Mouse (Mus musculus): ENCODE results near the gene Igfbp7. TPM values are rescaled to one million over a fixed set of nuclear protein-coding genes. Genes with fewer than 3 reads are reported as not detected.
A peak's percentile ranks its signal among the peaks of the same experiment; 100 is the strongest.

Igfbp7 gene
- polyA plus RNA-seq, 1 experiment from 2014 or later: 19.4 TPM

DNA sequence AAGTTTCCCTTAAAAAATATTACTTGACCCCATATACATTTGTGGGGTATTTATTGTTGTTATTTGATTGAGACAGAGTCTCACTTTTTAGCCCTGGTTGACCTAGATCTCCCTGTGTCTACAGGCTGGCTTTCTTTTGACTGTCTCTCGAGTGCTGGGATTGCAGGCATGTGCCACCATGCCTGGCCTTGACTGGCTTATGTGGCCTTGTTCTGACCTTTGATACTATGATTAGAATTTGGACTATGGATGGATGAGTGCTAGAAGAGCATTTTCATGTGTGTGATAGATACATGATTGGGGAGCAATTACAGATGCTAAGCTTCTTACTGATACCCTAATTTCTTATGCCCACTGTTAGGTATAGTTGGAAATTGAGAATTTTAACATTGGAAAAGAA, 82.9 kb downstream of the Igfbp7 start:
- 88% methylated on average over 1 of the region's 1 CpGs for WGBS
- no peak overlapping the region for H3K4me2 ChIP-seq (ENCODE audit: low read depth)
- no peak overlapping the region for H3K27ac ChIP-seq (ENCODE audit: low read depth, low read length)
- H3K9me3 ChIP-seq (ENCODE audit: control insufficient read depth, low read length): no peaks in the 10 kb centered on the region
- no peaks in the 10 kb centered on the region for H3K27me3 ChIP-seq (ENCODE audit: control insufficient read depth, insufficient read depth, low read length)
- no peak overlapping the region for H3K9ac ChIP-seq (ENCODE audit: low read length)
- ATAC-seq (ENCODE audit: insufficient read depth, low FRiP score, low TSS enrichment) (no peak), DNase-seq (ENCODE audit: low spot score) (no peak)
- peaks cover 24% of the 10 kb centered on the region for H3K36me3 ChIP-seq (ENCODE audit: control insufficient read depth, insufficient read depth, low read length)
- no peaks in the 10 kb centered on the region for H3K4me1 ChIP-seq (ENCODE audit: control insufficient read depth, insufficient read depth, low read length)
- H3K4me3 ChIP-seq (ENCODE audit: low read depth, low read length): no peak overlapping the region

DNA sequence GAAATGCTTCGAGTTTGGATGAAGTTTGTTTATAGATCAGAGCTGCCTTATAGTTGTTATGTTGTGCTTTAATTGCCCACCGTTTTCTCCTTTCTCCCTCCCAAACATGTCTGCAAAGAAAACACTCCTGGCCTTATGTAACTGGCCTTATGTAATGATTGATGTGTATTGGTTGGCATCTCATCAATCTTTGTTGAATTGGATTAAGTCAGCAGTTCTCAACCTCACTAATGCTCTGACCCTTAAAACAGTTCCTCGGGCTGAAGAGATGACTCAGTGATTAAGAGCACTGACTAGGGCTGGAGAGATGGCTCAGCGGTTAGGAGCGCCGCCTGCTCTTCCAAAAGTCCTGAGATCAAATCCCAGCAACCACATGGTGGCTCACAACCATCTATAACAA, 92.9 kb downstream of the Igfbp7 start:
- Histone ChIP-seq H3K9ac (ENCODE audit: low read length) (no peak overlapping the region), H3K4me2 (ENCODE audit: low read depth) (no peak overlapping the region), H3K36me3 (ENCODE audit: control insufficient read depth, insufficient read depth, low read length) (peaks cover 5% of the 10 kb centered on the region), H3K27me3 (ENCODE audit: control insufficient read depth, insufficient read depth, low read length) (no peaks in the 10 kb centered on the region), H3K27ac (ENCODE audit: low read depth, low read length) (no peak overlapping the region), H3K9me3 (ENCODE audit: control insufficient read depth, low read length) (no peaks in the 10 kb centered on the region), H3K4me3 (ENCODE audit: low read depth, low read length) (no peak overlapping the region), H3K4me1 (ENCODE audit: control insufficient read depth, insufficient read depth, low read length) (peaks cover 4% of the 10 kb centered on the region; the same call in 1 of the 2 replicates)
- WGBS: 95% methylated on average over 6 of the region's 6 CpGs
- DNase-seq (ENCODE audit: low spot score): no peak
- ATAC-seq (ENCODE audit: insufficient read depth, low FRiP score, low TSS enrichment): no peak

- peaks cover 5% of the 10 kb centered on the region; the same call in 1 of the 2 replicates for H3K36me3 ChIP-seq (ENCODE audit: control insufficient read depth, insufficient read depth, low read length)
Observed at GRCm38 (mm10) chr5:77314206-77314605, 93.6 kb downstream of the Igfbp7 start.

GRCm38 (mm10) chr5:77309924-77310772, 97.7 kb downstream of the Igfbp7 start, which contains the start of the genes Noa1 and Polr2b:
Gene Noa1 (minus strand): TSS chr5:77310084.
Gene Polr2b (plus strand): TSS chr5:77310147.
- no peaks in the 10 kb centered on the region for H3K9me3 ChIP-seq (ENCODE audit: control insufficient read depth, low read length)
- H3K4me3 ChIP-seq (ENCODE audit: low read depth, low read length): peak within 1 kb of the TSS; percentile 89
- DNase-seq (ENCODE audit: low spot score) (peak; percentile 98), ATAC-seq (ENCODE audit: insufficient read depth, low FRiP score, low TSS enrichment) (peak; percentile 96)
- no peaks in the 10 kb centered on the region for H3K27me3 ChIP-seq (ENCODE audit: control insufficient read depth, insufficient read depth, low read length)
- peaks cover 15% of the 10 kb centered on the region for H3K4me1 ChIP-seq (ENCODE audit: control insufficient read depth, insufficient read depth, low read length)
- H3K9ac ChIP-seq (ENCODE audit: low read length): peak within 1 kb of the TSS; percentile 79
- under 1% methylated on average over 85 of the region's 85 CpGs for WGBS
- peak within 1 kb of the TSS; percentile 100 for H3K4me2 ChIP-seq (ENCODE audit: low read depth)
- peak within 1 kb of the TSS; percentile 85 for H3K27ac ChIP-seq (ENCODE audit: low read depth, low read length)
- H3K36me3 ChIP-seq (ENCODE audit: control insufficient read depth, insufficient read depth, low read length): peaks cover 6% of the 10 kb centered on the region; the same call in 1 of the 2 replicates

More at GRCm38 (mm10) chr5:77314206-77314605, 93.6 kb downstream of the Igfbp7 start:
- DNase-seq (ENCODE audit: low spot score) (no peak), ATAC-seq (ENCODE audit: insufficient read depth, low FRiP score, low TSS enrichment) (no peak)
- 96% methylated on average over 4 of the region's 4 CpGs for WGBS
- Histone ChIP-seq H3K4me3 (ENCODE audit: low read depth, low read length) (no peak overlapping the region), H3K27ac (ENCODE audit: low read depth, low read length) (no peak overlapping the region), H3K27me3 (ENCODE audit: control insufficient read depth, insufficient read depth, low read length) (no peaks in the 10 kb centered on the region), H3K9ac (ENCODE audit: low read length) (no peak overlapping the region), H3K4me1 (ENCODE audit: control insufficient read depth, insufficient read depth, low read length) (peaks cover 4% of the 10 kb centered on the region; the same call in 1 of the 2 replicates), H3K9me3 (ENCODE audit: control insufficient read depth, low read length) (no peaks in the 10 kb centered on the region), H3K4me2 (ENCODE audit: low read depth) (no peak overlapping the region)

GRCm38 (mm10) chr5:77309051-77309906, 98.6 kb downstream of the Igfbp7 start:
- Histone ChIP-seq H3K4me2 (ENCODE audit: low read depth) (peak overlapping the region; percentile 100), H3K27ac (ENCODE audit: low read depth, low read length) (peak overlapping the region; percentile 85), H3K27me3 (ENCODE audit: control insufficient read depth, insufficient read depth, low read length) (no peaks in the 10 kb centered on the region), H3K9me3 (ENCODE audit: control insufficient read depth, low read length) (no peaks in the 10 kb centered on the region), H3K4me3 (ENCODE audit: low read depth, low read length) (peak overlapping the region; percentile 89), H3K4me1 (ENCODE audit: control insufficient read depth, insufficient read depth, low read length) (peaks cover 15% of the 10 kb centered on the region), H3K36me3 (ENCODE audit: control insufficient read depth, insufficient read depth, low read length) (peaks cover 6% of the 10 kb centered on the region), H3K9ac (ENCODE audit: low read length) (peak overlapping the region; percentile 79)
- DNase-seq (ENCODE audit: low spot score): peak; percentile 55
- ATAC-seq (ENCODE audit: insufficient read depth, low FRiP score, low TSS enrichment): peak; percentile 6; the same call in 1 of the 2 replicates
- under 1% methylated on average over 72 of the region's 76 CpGs for WGBS

DNA sequence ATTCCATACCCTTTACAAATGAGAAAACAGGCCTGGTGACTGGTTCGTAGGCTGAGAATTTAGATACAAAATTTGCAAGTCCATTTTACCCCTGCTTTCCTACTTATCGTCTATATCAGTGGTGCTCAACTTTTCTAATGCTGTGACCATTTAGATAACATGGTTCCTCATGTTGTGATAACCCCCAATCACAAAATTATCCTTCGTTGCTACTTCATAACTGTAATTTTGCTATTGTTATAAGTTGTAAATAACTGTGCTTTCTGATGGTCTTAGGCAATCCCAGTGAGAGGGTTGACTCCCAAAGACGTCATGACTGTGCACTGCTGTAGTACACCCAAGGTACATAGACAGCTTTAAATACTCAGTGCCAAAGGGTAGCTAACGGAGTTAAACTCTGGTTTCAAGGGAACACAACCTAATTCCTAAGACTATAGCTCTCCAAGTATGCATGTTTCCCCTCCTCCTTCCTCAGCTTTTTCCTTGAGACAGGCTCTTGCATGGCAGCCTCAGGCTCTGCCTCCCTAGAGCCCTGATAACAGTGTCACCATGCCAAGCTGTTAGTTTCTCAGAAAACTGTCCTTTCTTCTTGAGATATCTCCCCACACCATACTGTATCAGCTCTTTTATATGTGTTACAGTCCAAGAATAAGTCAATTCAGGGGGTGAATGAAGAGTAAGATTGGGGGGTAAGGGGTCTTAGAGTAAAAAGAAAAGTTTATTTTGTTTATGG, 99.9 kb downstream of the Igfbp7 start:
- H3K27me3 ChIP-seq (ENCODE audit: control insufficient read depth, insufficient read depth, low read length): no peaks in the 10 kb centered on the region
- H3K4me1 ChIP-seq (ENCODE audit: control insufficient read depth, insufficient read depth, low read length): peaks cover 15% of the 10 kb centered on the region
- WGBS: 85% methylated on average over 5 of the region's 5 CpGs
- H3K4me3 ChIP-seq (ENCODE audit: low read depth, low read length): peak overlapping the region; percentile 89; the same call in 1 of the 2 replicates
- H3K4me2 ChIP-seq (ENCODE audit: low read depth): peak overlapping the region; percentile 100
- peaks cover 3% of the 10 kb centered on the region for H3K36me3 ChIP-seq (ENCODE audit: control insufficient read depth, insufficient read depth, low read length)
- no peak overlapping the region; the same call in 1 of the 2 replicates for H3K9ac ChIP-seq (ENCODE audit: low read length)
- DNase-seq (ENCODE audit: low spot score): no peak
- ATAC-seq (ENCODE audit: insufficient read depth, low FRiP score, low TSS enrichment): no peak
- H3K9me3 ChIP-seq (ENCODE audit: control insufficient read depth, low read length): no peaks in the 10 kb centered on the region
- H3K27ac ChIP-seq (ENCODE audit: low read depth, low read length): no peak overlapping the region

- Histone ChIP-seq H3K4me3 (ENCODE audit: low read depth, low read length) (no peak overlapping the region), H3K36me3 (ENCODE audit: control insufficient read depth, insufficient read depth, low read length) (peaks cover 6% of the 10 kb centered on the region), H3K4me2 (ENCODE audit: low read depth) (no peak overlapping the region), H3K27ac (ENCODE audit: low read depth, low read length) (no peak overlapping the region), H3K9me3 (ENCODE audit: control insufficient read depth, low read length) (no peaks in the 10 kb centered on the region), H3K4me1 (ENCODE audit: control insufficient read depth, insufficient read depth, low read length) (no peaks in the 10 kb centered on the region), H3K9ac (ENCODE audit: low read length) (no peak overlapping the region), H3K27me3 (ENCODE audit: control insufficient read depth, insufficient read depth, low read length) (no peaks in the 10 kb centered on the region)
- ATAC-seq (ENCODE audit: insufficient read depth, low FRiP score, low TSS enrichment) (no peak), DNase-seq (ENCODE audit: low spot score) (no peak)
- 96% methylated on average over 6 of the region's 6 CpGs for WGBS
Observed at GRCm38 (mm10) chr5:77301296-77301903, 106.4 kb downstream of the Igfbp7 start.

DNA sequence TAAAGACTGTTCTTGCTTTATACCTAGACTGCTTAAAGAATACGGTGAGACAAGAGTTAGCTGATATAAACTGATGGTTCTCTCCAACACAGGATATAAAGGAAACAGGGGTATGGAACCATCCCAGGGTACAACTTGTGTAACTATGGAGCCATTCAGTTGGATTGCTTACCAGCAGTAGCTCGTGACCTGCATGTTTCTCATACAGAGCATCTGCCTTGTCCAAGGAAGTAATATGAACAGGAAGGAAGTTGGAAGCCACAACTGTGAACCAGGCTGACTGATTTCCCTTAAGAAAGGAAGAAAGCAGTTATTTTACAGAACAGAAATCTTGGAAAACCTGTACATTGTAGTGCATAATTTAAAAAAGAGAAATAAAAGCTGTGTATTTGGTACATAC, 108.4 kb downstream of the Igfbp7 start:
- ATAC-seq (ENCODE audit: insufficient read depth, low FRiP score, low TSS enrichment) (no peak), DNase-seq (ENCODE audit: low spot score) (no peak)
- 91% methylated on average over 2 of the region's 2 CpGs for WGBS
- peaks cover 3% of the 10 kb centered on the region; the same call in 1 of the 2 replicates for H3K36me3 ChIP-seq (ENCODE audit: control insufficient read depth, insufficient read depth, low read length)
- H3K9ac ChIP-seq (ENCODE audit: low read length): no peak overlapping the region
- no peak overlapping the region for H3K27ac ChIP-seq (ENCODE audit: low read depth, low read length)
- no peaks in the 10 kb centered on the region for H3K9me3 ChIP-seq (ENCODE audit: control insufficient read depth, low read length)
- no peaks in the 10 kb centered on the region for H3K4me1 ChIP-seq (ENCODE audit: control insufficient read depth, insufficient read depth, low read length)
- no peak overlapping the region for H3K4me3 ChIP-seq (ENCODE audit: low read depth, low read length)
- H3K4me2 ChIP-seq (ENCODE audit: low read depth): no peak overlapping the region
- H3K27me3 ChIP-seq (ENCODE audit: control insufficient read depth, insufficient read depth, low read length): no peaks in the 10 kb centered on the region
